Mouse (Mus musculus): ENCODE measurements at regions not wholly inside any gene's neighbourhood (a gene's known extent, or its start where the extent isn't known, plus 50 kb on each side); places are given as distances from the start of the nearest gene placed in this dataset.

DNA sequence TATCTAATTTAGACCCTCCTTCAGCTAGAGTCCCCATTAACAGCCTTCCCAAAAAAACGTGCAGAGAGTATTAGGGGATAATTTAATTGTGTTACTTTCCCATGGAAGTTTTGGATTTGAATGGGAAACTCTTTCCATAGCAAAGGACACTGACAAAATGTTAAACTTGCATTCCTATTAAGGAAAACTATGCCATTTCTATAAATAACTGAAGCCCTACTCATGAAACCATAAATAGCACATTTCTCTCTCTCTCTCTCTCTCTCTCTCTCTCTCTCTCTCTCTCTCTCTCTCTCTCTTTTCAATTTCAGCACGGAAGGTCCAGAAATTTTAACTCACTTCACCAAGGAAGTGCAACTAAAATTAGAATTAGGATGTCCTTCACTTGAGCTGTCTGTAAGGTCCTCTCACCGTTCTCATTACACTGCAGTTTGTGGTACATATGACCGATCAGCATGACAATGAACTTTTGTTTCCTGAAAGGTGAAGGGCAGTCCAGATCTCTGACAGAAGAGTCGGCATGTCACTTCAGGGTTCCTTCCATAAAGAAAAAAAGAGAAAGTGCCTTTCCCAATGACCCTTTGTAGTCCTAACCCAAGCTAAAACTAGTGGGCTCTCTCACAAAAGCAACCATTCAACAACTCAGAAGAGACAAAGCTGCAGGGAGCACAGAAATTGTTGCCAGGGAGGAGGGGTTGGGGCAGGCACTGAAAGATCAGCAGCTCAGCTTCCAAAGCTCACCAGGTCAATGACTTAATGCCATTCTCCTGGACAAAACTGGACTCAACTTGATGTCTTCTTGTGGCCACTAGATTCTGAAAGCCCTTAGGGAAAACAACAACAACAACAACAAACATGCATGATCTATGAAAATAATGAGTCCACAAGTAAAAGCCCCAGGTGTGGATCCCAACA, 696.9 kb downstream of the Diaph3 start:
- ATAC-seq = no peak

DNA sequence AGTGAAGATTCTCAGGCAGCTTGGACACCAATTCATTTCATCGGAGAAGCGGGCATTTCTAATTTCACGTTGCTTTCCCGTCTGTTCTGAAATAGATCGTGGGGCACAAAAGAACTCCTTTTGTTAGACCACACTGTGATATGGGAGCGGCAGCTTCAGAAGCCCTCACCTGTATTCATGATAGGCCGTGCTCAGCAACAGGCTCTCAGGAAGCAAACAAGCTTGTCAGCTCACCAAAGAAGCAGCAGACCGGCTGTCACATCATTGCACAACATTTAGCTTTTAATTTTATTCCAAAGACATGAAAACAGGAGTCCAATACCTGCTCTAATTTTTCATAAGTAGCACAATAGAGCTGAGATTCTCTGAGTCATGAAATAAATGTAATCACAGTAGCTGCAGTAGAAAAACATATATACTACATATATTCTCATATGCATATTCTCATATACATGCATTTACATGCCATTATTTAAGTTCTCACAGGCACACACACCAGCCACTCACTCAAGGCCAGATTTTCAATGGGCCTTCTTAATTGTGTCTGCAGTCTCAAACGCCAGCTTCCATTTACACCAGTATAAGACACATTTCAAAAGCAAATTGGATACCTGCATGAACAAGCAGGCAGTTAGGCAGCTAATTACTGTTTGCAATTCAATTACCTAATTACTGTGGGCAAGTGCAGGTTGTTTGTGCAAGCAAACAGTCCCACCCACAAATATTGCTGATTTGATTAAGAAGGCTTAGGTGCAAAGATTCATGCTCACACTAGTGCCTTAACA, 698.9 kb downstream of the Diaph3 start:
- no peak for ATAC-seq

DNA sequence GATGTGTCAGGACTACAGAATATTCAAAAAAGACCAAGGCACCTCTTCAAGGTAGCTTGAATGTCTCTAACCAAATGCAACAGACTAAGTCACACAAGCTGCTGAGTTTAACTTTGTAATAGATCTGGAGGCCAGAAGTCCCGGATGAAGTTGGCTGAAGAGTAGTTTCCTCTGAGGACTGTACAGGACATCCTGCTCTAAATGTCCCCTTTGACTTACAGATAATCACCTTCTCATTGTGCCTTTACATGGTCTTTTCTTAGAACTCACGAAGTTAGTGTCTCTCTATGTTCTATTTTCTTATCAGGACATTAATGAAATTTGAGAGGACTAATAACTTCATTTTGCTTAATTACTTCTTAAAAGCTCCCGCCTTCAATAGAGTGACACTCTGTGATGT, 703.7 kb downstream of the Diaph3 start:
- no peak for ATAC-seq

DNA sequence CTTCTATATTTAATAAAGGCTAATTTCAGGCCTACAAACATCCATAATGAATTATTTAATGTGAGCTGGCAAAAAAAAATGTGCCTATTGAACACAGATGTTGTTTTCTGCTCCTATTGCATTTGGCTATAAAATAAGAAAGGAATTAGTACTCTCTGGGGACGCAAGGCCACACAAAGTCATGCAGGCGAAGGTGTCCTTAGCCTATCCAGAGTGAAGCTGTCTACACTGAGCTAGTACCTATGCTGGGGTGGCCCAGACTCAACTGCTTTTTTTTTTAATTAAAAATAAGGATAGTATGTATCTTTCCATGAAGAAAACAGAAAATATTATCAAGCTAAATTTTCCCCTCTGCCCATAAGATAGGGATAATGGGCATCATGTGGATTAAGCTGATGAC, 705.7 kb downstream of the Diaph3 start:
- no peak for ATAC-seq

DNA sequence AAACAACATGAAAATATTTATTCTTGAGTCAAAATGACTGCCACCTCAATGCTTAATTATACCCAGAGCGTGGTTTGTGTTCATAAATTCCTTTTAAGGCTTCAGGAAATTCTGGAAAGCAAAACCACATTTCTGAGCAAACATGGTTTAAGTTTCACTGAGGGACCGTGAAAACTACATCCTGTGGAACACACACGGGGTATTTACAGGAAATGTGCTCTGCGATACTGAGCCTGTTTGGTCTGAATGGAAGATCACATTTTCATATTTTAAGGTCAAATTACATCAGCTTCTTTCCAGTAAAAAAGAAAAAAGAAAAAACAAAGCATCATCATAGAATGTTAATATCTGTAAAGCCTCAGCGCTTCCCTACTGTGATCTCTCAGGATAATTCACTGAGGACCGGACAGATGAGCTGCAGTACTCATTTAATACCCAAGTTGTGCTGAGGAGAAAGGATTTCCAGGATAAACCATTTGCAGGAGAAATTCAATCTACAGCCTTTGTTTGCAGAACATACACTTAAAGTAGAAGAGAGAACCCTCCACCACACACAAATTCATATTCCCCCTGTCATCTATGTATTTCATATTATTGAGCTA, 709.7 kb downstream of the Diaph3 start:
- no peak for ATAC-seq

DNA sequence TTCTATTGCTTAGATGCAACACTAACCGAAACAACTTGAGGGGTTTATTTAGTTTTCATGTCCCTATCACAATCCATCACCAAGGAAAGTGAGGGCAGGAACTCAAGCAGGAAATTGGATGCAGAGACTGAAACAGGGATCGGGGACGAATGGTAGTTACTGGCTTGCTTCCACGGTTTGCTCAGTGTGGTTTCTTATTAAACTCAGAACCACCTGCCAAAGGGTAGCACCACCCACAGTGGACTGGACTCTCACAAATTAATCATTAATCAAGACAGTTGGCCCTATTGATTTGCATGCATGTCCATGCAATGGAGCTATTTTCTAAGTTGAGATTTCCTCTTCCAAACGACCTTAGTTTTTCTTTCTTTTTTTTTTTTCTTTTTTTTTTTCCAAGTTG, 719.2 kb downstream of the Diaph3 start:
- ATAC-seq = no peak

DNA sequence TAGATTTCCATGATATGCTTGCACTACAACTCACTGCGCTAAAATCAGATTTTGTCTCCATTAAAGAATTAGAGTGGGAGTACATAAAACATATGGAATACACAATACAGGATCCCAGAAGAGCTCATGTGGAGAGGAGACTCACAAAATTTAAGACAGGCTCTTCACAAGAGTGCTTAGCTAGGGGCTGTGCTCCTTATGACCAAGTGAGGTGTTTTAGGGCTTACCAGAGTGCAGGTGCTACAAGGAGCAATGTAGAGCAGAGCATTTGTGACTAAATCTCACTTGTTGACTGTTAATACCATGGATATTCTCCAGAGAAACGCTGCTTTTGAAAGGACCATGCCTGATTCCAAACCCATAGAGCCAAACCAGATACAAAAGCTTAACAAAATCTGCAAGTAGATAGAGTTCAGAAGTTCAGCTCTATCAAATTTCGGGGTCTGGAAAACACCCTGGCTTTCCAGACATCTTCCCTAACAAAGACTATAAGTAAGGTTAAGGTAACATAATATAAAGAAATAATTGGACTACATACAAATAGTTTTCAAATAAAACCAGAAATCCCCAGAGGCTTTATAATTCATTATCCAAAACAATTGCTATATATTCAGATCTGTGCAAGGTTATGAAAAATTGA, 721.0 kb downstream of the Diaph3 start:
- ATAC-seq = no peak

DNA sequence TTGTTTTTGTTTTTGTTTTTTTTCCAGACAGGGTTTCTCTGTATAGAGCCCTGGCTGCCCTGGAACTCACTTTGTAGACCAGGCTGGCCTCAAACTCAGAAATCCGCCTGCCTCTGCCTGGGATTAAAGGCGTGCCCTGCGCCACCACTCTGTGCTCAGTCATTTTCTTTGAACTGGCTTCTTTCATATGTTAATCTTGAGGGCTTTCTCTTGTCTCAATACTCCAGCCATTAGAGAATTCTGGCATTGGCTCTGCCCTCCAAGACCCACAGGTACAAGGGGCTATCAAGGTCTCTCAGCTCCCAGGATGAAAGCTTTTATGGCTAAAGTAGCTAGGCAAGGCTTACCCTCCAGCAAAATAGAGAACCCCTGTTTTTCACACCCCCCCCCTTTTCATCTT, 744.2 kb downstream of the Diaph3 start:
- no peak for ATAC-seq

DNA sequence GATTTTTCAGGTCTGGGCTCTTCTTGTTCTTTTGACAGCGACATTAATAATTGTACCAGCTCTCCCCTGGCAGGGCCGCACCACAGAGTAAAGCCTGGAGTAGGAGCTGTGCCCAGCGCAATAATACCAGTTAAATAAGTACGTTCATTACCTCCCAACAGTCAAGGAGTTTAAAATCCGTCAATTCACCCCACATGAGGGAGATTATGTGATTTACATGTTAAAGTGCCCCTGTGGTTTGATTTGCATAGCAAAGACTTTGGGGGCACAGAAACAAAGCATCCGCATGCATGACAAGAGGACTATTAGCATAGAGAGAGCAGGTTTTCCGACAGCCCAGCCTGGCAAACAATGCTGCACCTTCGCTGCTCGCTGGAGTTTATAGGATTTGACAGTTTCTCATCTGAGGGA, 745.1 kb downstream of the Diaph3 start:
- ATAC-seq = no peak

DNA sequence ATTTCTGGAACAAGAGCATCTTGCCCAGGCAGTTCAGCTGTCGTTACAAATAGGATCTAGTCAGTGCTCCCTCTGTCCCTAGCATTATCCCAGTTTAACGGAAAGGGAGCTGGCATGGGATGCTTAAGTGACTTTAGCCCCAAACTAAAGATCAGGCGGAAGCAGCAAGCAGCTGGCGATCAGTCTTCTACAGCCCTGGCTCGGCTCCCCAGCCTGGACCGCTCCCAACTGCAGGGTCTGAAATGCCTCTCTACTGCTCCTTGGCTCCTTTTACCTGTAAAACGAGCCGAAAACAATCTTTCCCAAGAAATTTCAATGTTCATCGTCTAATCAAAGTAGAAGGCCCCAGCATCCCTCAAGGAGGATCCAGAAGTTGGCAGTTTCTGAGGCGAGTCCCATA, 745.5 kb downstream of the Diaph3 start:
- ATAC-seq = no peak

DNA sequence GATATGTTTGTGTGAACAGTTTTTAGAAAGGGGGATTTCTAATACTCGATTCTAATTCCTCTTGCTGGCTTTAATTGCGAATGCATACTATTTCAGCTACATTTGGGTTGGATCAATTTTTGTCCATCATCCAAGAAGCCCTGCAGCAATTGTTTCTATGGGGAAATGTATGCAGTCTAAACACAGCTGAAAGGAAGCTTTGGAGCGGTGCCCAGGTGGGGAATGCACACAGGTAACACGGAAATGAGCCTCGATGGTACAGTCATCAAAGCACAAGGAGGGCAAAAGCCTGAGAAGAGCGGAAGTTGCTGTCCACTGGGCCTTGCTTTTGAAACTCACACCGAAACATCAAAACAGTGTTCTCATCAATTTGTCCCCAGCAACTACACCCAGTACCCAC, 746.0 kb downstream of the Diaph3 start:
- ATAC-seq = no peak

DNA sequence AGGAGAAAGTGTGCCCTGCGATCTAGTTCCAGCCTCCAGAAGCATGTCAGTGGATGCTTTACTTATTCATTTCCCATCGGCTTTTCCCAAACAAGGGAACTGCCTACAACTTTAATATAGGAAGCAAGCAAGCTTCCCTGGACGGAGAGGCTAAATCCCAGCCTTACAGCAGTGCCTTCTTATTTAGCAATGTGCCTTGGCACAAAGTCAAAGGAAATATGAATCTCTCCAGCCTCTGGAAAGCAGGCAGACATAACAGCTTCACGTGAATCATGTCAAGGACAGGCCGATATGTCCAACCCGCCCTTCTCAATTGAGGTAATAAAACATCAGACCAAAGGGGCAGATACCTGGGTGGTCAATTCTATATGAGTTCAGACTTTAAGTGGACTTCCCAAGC, 755.9 kb downstream of the Diaph3 start:
- no peak for ATAC-seq

DNA sequence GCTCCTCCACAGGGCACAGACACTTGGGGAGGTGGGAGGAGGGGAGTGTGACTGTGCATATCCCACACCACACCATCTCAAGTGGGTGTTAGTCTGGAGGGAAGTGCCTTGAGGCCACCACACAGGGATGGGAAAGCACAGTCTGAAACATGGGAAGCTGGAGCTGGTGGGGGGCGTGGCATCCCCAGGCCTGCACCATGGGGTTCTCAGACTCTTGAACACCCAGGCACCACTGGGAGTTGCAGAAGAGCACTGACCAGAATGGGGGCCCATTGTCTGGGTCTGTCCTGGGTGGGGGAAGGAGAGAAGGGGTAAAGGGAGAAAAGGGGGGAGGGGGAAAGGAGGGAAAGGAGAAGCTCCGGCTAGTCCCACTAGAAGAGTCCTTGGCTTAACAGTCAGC, 776.0 kb downstream of the Diaph3 start:
- no peak for ATAC-seq

DNA sequence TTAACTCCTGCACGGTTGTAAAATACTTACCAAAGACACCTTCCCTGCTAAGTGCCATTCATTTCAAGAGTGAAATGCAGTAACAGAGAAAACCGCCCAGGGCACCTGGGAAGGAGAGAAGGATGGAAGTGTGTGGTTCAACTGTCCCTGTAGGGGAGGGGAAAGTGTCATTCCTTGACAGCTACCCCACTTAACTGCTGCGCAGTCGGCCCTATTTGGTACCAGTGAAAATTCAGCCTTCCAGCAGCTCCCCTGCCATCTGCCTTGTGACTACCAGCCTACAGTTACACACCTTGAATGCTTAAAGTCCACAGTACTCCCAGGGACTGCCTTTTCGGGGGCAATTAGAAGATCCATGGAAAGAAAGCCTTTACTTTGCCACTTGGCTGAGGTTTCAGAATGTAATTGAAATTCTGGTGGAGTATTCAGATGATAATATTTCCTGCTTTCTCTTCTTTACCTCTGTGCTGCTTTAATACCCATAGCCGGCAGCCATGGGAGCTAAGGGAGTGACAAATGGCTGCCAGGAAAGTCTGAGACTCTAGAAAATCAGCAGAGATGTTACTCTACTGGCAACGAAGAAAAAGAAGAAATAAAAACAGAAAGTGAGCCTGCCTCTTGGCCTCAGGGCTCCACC, 780.5 kb downstream of the Diaph3 start:
- ATAC-seq = no peak

DNA sequence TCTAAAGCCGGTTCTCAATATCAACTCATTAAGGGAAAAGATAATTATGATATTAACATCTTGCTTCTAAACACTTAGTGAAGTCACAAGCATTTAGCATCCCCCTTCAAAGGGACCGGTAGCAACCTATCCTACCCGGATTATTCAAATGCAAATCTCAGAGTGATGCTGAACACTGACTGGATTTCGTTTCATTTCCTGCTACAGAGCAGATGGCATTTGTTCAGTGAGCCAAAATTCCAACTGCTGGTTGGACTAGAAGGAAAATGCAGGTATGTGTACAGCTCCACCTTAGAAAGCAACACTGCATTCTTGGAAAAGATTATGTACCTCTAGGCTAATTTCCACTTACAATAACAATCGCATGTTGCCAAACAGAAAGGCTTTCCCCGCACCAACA, 782.5 kb downstream of the Diaph3 start:
- ATAC-seq = no peak

DNA sequence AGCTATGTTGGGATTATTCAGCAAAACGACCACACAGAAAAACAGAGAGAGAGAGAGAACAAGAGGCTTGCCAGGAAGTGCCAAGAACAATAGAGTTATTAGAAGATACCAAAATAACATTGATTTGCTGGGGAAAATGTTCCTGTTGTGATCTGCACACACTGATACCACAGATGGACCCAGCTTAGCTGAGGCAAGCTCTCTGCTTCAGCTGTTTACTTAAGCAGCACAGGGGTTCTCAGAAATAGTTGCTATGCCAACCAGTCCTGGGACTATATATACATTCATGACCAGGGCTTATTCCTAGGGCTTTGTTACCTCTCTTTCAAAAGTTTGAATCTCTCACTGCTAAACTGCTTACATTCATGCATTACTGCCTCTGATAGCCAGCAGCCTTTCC, 790.5 kb downstream of the Diaph3 start:
- ATAC-seq = no peak

DNA sequence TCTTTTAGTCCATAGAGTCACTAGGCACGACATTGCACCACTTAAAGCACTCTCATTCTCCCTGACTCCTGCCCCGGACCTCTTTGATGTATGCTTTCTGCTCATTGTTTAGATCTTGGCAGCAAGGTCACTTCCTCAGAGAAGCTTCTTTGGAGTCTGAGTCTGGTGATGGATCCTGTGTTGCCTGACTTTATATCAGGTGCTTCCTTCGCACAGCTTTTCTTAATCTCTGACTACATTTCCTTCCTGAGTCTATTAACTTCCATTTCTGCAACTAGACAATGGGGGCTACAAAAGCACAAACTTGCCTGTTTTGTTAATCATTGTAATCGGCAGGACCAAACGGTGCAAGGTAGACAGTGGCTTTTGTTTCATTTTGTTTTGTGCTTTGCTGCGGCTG, 802.0 kb downstream of the Diaph3 start:
- ATAC-seq = no peak

DNA sequence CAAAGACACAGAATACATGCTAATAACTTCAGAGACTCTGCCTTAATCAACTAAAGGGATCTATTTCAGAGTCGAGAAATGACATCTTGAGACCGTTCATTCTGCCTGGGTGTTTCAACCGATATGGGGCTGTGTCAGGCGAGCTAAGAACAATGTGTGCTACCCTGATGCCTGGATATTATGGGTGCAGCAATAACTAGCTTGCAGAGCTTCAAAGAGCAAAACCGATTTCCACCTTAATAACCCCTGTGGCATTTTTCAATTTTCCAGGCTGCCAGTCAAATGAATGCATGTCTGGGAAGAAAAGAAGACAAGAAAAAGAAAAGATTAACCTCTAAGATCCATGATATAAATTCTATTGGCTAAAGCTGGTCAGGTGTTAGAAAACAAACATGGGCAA, 804.0 kb downstream of the Diaph3 start:
- no peak for ATAC-seq

DNA sequence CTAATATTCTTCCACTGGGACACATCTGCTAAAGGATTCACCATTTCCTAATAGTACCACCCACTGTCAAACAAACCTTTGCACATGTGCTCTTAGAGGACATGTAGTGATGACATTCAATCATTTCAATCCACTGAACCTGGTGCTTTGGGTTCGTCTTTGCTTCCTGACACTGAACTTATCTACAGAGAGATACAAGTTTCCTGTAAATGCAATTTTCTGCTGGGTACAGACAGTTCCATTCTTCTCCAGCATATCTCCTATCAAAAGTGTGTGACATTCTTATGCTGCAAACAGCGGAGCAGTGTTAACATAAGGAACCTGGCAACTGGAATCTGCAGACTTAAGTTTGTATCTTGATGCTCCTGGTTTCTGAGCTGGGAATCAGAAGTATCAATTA, 805.8 kb downstream of the Diaph3 start:
- no peak for ATAC-seq

DNA sequence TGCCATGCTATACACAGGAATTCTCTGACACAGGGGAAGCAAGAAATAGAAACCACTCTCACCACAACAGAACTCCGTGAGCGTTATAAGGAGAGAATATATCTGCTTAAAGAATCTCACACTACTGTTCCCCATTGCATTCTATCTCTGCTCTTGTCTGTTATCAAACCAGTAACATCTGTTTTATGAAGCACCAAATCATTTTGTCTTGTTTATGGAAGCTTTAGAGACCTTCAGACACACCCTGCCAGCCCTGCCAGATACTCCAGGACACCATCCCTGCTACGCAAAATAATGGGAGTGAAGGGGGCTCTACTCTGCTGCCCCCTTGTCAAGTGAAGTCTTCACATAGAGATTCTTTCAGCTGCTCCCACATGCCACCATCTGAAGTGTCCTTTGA, 811.9 kb downstream of the Diaph3 start:
- ATAC-seq = no peak

DNA sequence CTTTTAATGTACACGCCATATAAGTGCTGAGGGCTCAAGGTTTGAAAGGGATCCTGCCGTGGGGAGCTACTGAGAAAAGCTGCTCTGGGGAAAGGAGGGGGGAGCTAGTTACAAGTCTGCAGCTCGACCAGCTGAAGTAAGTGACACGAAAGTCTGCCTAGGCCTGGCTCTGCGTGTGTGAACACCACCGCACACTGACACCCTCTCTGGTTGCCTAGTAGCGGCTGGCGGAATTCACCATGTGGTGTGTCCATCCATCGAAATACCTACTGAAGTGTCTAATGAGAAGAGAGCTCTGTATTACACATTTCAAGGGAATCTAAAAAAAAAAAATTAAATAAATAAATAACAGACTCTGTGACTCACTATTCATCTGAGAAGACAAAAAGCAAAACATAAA, 813.4 kb downstream of the Diaph3 start:
- no peak for ATAC-seq

DNA sequence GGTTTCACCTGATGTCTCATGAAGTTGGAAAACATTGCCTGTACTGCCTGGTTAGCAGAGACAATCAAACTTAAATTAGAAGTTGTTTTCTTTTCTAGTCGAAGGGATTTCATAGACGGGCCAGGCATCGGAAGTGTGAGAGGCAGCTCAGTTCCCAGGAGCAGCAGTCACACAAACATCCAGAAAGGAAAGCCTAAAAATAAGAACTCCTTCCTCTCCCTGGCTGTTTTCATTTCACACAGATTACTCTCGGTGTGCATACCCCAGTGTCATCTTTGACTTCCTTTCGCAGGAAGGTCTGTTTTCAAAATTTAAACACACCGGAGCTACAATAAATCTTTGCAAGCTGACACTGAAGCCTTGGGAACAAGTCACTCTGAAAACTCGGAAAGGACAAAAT, 818.7 kb downstream of the Diaph3 start:
- no peak for ATAC-seq

DNA sequence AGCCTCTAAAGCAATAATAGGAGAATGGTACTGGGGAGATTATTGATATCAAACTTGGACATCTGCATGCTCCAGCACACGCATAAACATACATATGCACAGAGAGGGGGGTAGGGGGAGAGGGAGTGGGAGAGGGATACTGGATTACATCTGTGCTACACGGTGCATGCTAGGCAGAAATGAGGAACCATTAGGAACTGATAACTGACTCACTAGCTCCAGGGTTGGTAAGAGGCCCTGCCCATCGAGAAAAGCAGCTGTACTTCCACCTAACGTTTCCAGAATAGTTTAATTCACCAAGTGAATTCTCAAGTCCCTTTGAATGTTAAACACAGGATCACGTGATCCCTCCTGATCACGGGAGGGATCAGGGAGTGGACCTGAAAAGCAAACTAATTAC, 825.1 kb downstream of the Diaph3 start:
- no peak for ATAC-seq

Data from CD4-positive, CD25-positive, alpha-beta regulatory T cell, adult 4 months (primary cell).